Mouse (Mus musculus) ES-E14 (cell line): ENCODE results near the gene Ifna15. TPM values are rescaled to one million over a fixed set of nuclear protein-coding genes. Genes with fewer than 3 reads are reported as not detected.

ENCODE experiments used
- DNase-seq: peaks from one replicate; pipeline ENCODE4 v3.0.0-alpha.2; 2013; ENCODE audit warnings: low read depth, low spot score
- H3K27ac ChIP-seq: 2 replicates; pipeline ENCODE4 v1.5.1; 2012; ENCODE audit warnings: low read depth, mild to moderate bottlenecking, low read length, moderate library complexity, mixed read lengths; ENCODE audit not compliant: poor library complexity, insufficient read depth, severe bottlenecking
- H3K36me3 ChIP-seq: 2 replicates; pipeline ENCODE4 v1.6.1; 2012; ENCODE audit warnings: mild to moderate bottlenecking, low read length, moderate library complexity, mixed read lengths; ENCODE audit not compliant: control insufficient read depth, poor library complexity, insufficient read depth, severe bottlenecking
- H3K4me1 ChIP-seq, 2 experiments: fragments of 150-350 bp in 1 of 2; sonication (generic) in 1 of 2; 2 replicates each; pipeline ENCODE4 v1.6.1; 2012; ENCODE audit warnings: low read length in 2 of 2, mild to moderate bottlenecking in 1 of 2, mixed read lengths in 1 of 2; ENCODE audit not compliant: control insufficient read depth in 2 of 2, insufficient read depth in 2 of 2, poor library complexity in 1 of 2
- H3K4me3 ChIP-seq, 2 experiments: fragments of 150-350 bp in 1 of 2; sonication (generic) in 1 of 2; 2 replicates each; pipeline ENCODE4 v1.5.1; 2012; ENCODE audit warnings: low read length in 2 of 2, low read depth in 1 of 2, mild to moderate bottlenecking in 1 of 2, mixed read lengths in 1 of 2; ENCODE audit not compliant: insufficient read depth in 1 of 2, poor library complexity in 1 of 2, severe bottlenecking in 1 of 2
- H3K9ac ChIP-seq: 2 replicates; pipeline ENCODE4 v1.6.1; 2012; ENCODE audit warnings: low read depth, mild to moderate bottlenecking, low read length, mixed read lengths; ENCODE audit not compliant: poor library complexity, insufficient read depth, severe bottlenecking
- H3K9me3 ChIP-seq: fragments of 150-350 bp; sonication (generic); 2 replicates; pipeline ENCODE4 v1.6.1; 2012; ENCODE audit warnings: low read depth, mild to moderate bottlenecking, low read length; ENCODE audit not compliant: control insufficient read depth, insufficient read depth
- CHD2 ChIP-seq: IDR thresholded peaks from 2 replicates; pipeline ENCODE4 v1.6.1; 2014; ENCODE audit warnings: mild to moderate bottlenecking, low read depth, low read length, inconsistent platforms
- HCFC1 ChIP-seq: IDR thresholded peaks from 2 replicates; pipeline ENCODE4 v1.6.1; 2012; ENCODE audit warnings: low read length, inconsistent platforms, borderline replicate concordance; ENCODE audit not compliant: insufficient read depth
- MAFK ChIP-seq: IDR thresholded peaks from 2 replicates; pipeline ENCODE4 v1.6.1; 2014; ENCODE audit warnings: mild to moderate bottlenecking, low read depth, low read length, inconsistent platforms; ENCODE audit not compliant: insufficient read depth
- ZC3H11A ChIP-seq: IDR thresholded peaks from 2 replicates; pipeline ENCODE4 v1.6.1; 2012; ENCODE audit warnings: low read depth, mild to moderate bottlenecking, inconsistent platforms, low read length, borderline replicate concordance
- ZNF384 ChIP-seq: IDR thresholded peaks from 2 replicates; pipeline ENCODE4 v1.6.1; 2012; ENCODE audit warnings: low read depth, low read length, inconsistent platforms
- in situ Hi-C, 2 experiments: fragments of 600-800 bp; cut with MboI; formaldehyde crosslinking; loops; one replicate each; pipeline ENCODE4 v1.15.1; 2025; ENCODE audit warnings: low sequenced_read_pairs in 2 of 2, inconsistent platforms in 1 of 2; ENCODE audit not compliant: unreplicated experiment in 2 of 2
- total RNA-seq: library from RNA; depleted of rRNA; stranded (reverse); fragments of 300-350 nt; gene quantifications from 2 replicates; pipeline ENCODE4 v1.2.3, GENCODE M21; 2012; rRNA removed

The Ifna15 gene
- total RNA-seq, 1 experiment, result not detected

DNA sequence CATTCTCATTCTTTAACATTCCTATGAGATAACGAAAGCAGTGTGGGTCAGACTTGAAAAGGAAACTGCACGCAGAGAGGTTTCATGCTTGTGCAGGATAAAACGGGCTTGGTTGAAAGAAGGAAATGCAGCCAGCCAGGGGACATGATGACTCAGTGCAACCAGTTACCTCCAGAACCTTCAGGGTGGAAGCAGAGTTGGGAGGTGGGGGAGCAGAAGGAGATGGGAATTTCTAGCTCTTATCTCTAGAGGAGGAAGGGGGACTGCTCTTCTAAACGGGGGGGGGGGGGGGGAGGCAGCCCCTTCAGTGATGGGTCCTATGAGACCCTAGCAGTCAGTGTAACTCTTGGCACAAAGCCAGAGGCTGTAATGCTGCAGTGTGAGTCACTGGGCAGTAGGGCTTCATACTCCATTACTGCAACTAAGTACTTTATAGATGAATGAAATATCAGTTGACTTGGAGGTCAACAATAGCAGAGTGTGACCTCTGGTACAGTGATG lies 42.3 kb downstream of the Ifna15 start:
- in situ Hi-C loops, result no loop called here
- DNase-seq, result no peak
- no peak for TF ChIP-seq HCFC1
- no peak for TF ChIP-seq CHD2
- TF ChIP-seq ZC3H11A, result no peak
- TF ChIP-seq MAFK, result no peak
- no peak for TF ChIP-seq ZNF384
- Histone ChIP-seq H3K27ac (no peak overlapping the region), H3K9me3 (no peaks in the 10 kb centered on the region), H3K4me1 (no peaks in the 10 kb centered on the region), H3K36me3 (no peaks in the 10 kb centered on the region), H3K4me3 (no peak overlapping the region), H3K9ac (no peak overlapping the region)

DNA sequence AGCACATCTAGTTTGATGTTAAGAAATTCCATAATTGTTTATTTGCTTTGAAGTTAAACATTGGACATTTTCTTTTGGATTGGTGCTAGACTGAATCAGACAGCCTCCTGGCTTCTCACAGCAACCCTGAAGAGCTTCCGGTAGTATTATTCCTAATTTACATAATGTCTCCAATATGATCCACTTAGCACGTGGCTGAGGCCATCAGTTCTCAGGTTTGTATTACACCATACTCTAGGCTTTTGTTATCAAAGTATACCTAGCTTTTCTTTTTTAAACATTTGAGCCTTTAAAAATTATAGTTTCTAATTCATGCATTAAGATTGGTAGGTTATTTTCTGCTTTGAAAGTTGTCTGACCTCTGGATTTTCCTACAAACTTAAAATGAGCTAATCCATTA lies 42.8 kb downstream of the Ifna15 start:
- TF ChIP-seq ZNF384, result no peak
- no peak for TF ChIP-seq CHD2
- H3K36me3 ChIP-seq, result no peaks in the 10 kb centered on the region
- DNase-seq, result no peak
- no peak overlapping the region for H3K27ac ChIP-seq
- in situ Hi-C loops, result no loop called here
- H3K4me1 ChIP-seq, result no peaks in the 10 kb centered on the region
- no peaks in the 10 kb centered on the region for H3K9me3 ChIP-seq
- no peak overlapping the region for H3K4me3 ChIP-seq
- H3K9ac ChIP-seq, result no peak overlapping the region

GRCm38 (mm10) chr4:88514403-88514802 lies 43.6 kb downstream of the Ifna15 start:
- Histone ChIP-seq H3K4me3 (no peak overlapping the region), H3K9me3 (no peaks in the 10 kb centered on the region), H3K27ac (no peak overlapping the region), H3K36me3 (no peaks in the 10 kb centered on the region), H3K4me1 (no peaks in the 10 kb centered on the region), H3K9ac (no peak overlapping the region)
- TF ChIP-seq HCFC1 (no peak), ZC3H11A (0 out of 2 replicates have a peak, but pooled peaks have one; percentile 5)
- DNase-seq, result peak; percentile 16
- in situ Hi-C loops, result no loop called here

DNA sequence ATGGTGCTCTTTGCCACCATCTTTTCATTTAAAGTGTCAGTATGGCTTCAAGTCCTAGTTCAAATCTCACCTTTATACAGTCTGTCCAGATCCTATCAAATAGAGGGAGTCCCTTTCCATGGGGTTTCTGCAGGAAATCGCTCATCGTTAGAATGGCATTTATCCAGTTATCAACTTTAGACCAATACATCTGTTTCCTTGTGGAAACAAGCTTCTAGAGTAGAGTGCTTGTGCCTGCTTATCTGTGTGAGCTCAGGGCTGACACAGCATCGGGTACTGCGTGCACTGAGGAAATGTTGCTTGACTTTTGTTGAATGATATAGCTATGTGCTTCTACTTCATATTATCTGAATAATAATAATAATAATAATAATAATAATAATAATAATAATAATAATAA lies 44.3 kb downstream of the Ifna15 start:
- in situ Hi-C loops, result no loop called here
- H3K4me3 ChIP-seq, result no peak overlapping the region
- DNase-seq, result no peak
- H3K36me3 ChIP-seq, result no peaks in the 10 kb centered on the region
- H3K9me3 ChIP-seq, result no peaks in the 10 kb centered on the region
- H3K9ac ChIP-seq, result no peak overlapping the region
- no peak overlapping the region for H3K27ac ChIP-seq
- TF ChIP-seq MAFK (no peak), HCFC1 (no peak), ZNF384 (no peak), CHD2 (no peak), ZC3H11A (no peak)
- no peaks in the 10 kb centered on the region for H3K4me1 ChIP-seq

Other genes starting within 250 kb of the Ifna15 start
- gene Hacd4, start 119.3 kb downstream of the Ifna15 start, total RNA-seq, result 2.0 and 5.7 TPM in 2 replicates
- gene Ifnb1, start 35.5 kb downstream of the Ifna15 start, total RNA-seq, result not detected in 2 replicates
- not detected in 2 replicates for gene Ifna14, start 13.6 kb upstream of the Ifna15 start, total RNA-seq
- gene Ifna9, start 34.1 kb upstream of the Ifna15 start, total RNA-seq, result not detected in 2 replicates
- not detected in 2 replicates for gene Ifna12, start 45.1 kb upstream of the Ifna15 start, total RNA-seq
- not detected in 2 replicates for gene C87499, start 76.2 kb upstream of the Ifna15 start, total RNA-seq
- gene Ifna13, start 86.2 kb upstream of the Ifna15 start, total RNA-seq, result not detected in 2 replicates
- gene Ifna16, start 118.7 kb upstream of the Ifna15 start, total RNA-seq, result not detected in 2 replicates
- gene Ifna2, start 125.7 kb upstream of the Ifna15 start, total RNA-seq, result not detected in 2 replicates
- gene Ifnab, start 133.1 kb upstream of the Ifna15 start, total RNA-seq, result not detected in 2 replicates
- gene Gm26566, start 163.6 kb upstream of the Ifna15 start, total RNA-seq, result 3.7 and 5.3 TPM in 2 replicates
- 20.7 and 31.5 TPM in 2 replicates for gene Klhl9, start 164.2 kb upstream of the Ifna15 start, total RNA-seq
- gene Gm13271, start 196.6 kb upstream of the Ifna15 start, total RNA-seq, result not detected in 2 replicates
- not detected in 2 replicates for gene Gm13283, start 201.9 kb upstream of the Ifna15 start, total RNA-seq
- not detected in 2 replicates for gene Gm13290, start 215.6 kb upstream of the Ifna15 start, total RNA-seq
- not detected in 2 replicates for gene Gm13289, start 218.7 kb upstream of the Ifna15 start, total RNA-seq
- not detected in 2 replicates for gene Gm13272, start 221.6 kb upstream of the Ifna15 start, total RNA-seq
- gene Ifnz, start 223.9 kb upstream of the Ifna15 start, total RNA-seq, result not detected in 2 replicates
- not detected in 2 replicates for gene Gm13276, start 227.5 kb upstream of the Ifna15 start, total RNA-seq
- gene Gm13277, start 230.4 kb upstream of the Ifna15 start, total RNA-seq, result not detected in 2 replicates
- not detected in 2 replicates for gene Gm13278, start 233.3 kb upstream of the Ifna15 start, total RNA-seq
- not detected in 2 replicates for gene Gm13275, start 236.2 kb upstream of the Ifna15 start, total RNA-seq
- not detected in 2 replicates for gene Gm13279, start 239.2 kb upstream of the Ifna15 start, total RNA-seq
- gene Gm13285, start 241.4 kb upstream of the Ifna15 start, total RNA-seq, result not detected in 2 replicates
- not detected in 2 replicates for gene Gm13287, start 245.0 kb upstream of the Ifna15 start, total RNA-seq
- not detected in 2 replicates for gene Gm13288, start 247.3 kb upstream of the Ifna15 start, total RNA-seq